Mouse (Mus musculus) MEL (cell line): Measurements from ENCODE around the gene Cmc1. TPM values are rescaled to one million over a fixed set of nuclear protein-coding genes. Genes with fewer than 3 reads are reported as not detected.

Experiments
- DNase-seq: peaks from one replicate; pipeline ENCODE4 v3.0.0; 2011; ENCODE audit warnings: low read depth, low spot score
- H3K27ac ChIP-seq: 2 replicates; pipeline ENCODE4 v1.5.1; 2012; ENCODE audit warnings: low read depth, mild to moderate bottlenecking, control low read depth, low read length, moderate library complexity; ENCODE audit not compliant: control insufficient read depth
- H3K27me3 ChIP-seq, 2 experiments: fragments of 150-350 bp in 1 of 2; sonication (generic) in 1 of 2; 2 replicates each; pipeline ENCODE4 v1.6.1; 2012; ENCODE audit warnings: low read length in 2 of 2, mild to moderate bottlenecking in 2 of 2, improper control_type of control experiment in 1 of 2, moderate library complexity in 1 of 2; ENCODE audit not compliant: insufficient read depth in 2 of 2, control insufficient read depth in 1 of 2
- H3K36me3 ChIP-seq, 2 experiments: 2 replicates each; pipeline ENCODE4 v1.6.1; 2012 to 2014; ENCODE audit warnings: low read length in 2 of 2, improper control_type of control experiment in 1 of 2, inconsistent platforms in 1 of 2, mild to moderate bottlenecking in 1 of 2; ENCODE audit not compliant: insufficient read depth in 2 of 2, control insufficient read depth in 1 of 2
- H3K4me1 ChIP-seq, 2 experiments: fragments of 150-350 bp in 1 of 2; sonication (generic) in 1 of 2; 2 replicates each; pipeline ENCODE4 v1.6.1; 2012; ENCODE audit warnings: low read length in 2 of 2, improper control_type of control experiment in 1 of 2, mild to moderate bottlenecking in 1 of 2; ENCODE audit not compliant: insufficient read depth in 2 of 2, control insufficient read depth in 1 of 2
- H3K4me3 ChIP-seq, 2 experiments: fragments of 150-350 bp in 1 of 2; sonication (generic) in 1 of 2; 2 replicates each; pipeline ENCODE4 v1.5.1; 2012; ENCODE audit warnings: low read depth in 2 of 2, low read length in 2 of 2, mild to moderate bottlenecking in 2 of 2, moderate library complexity in 2 of 2, control low read depth in 1 of 2, improper control_type of control experiment in 1 of 2; ENCODE audit not compliant: control insufficient read depth in 1 of 2, insufficient read depth in 1 of 2
- H3K79me2 ChIP-seq: 2 replicates; pipeline ENCODE4 v1.6.1; 2012; ENCODE audit warnings: mild to moderate bottlenecking, low read length, moderate library complexity; ENCODE audit not compliant: control insufficient read depth, poor library complexity, insufficient read depth
- H3K9ac ChIP-seq: 2 replicates; pipeline ENCODE4 v1.6.1; 2012; ENCODE audit warnings: low read depth, mild to moderate bottlenecking, control low read depth, low read length, moderate library complexity; ENCODE audit not compliant: control insufficient read depth, poor library complexity, severe bottlenecking
- H3K9me3 ChIP-seq: fragments of 150-350 bp; sonication (generic); replicated peaks from 2 replicates; pipeline ENCODE4 v1.6.1; 2012; ENCODE audit warnings: mild to moderate bottlenecking, low read length, improper control_type of control experiment, moderate library complexity; ENCODE audit not compliant: insufficient read depth
- CTCF ChIP-seq, 3 experiments: IDR thresholded peaks in 2 of 3; conservative IDR thresholded peaks in 1 of 3; 2 replicates each; pipeline ENCODE4 v1.5.1; 2011 to 2012; ENCODE audit warnings: low read length in 3 of 3, low read depth in 2 of 3, mild to moderate bottlenecking in 2 of 3, improper control_type of control experiment in 1 of 3, inconsistent platforms in 1 of 3, mixed read lengths in 1 of 3, moderate library complexity in 1 of 3; ENCODE audit not compliant: control insufficient read depth in 1 of 3, insufficient read depth in 1 of 3, poor library complexity in 1 of 3, severe bottlenecking in 1 of 3
- E2F4 ChIP-seq: IDR thresholded peaks from 2 replicates; pipeline ENCODE4 v1.6.1; 2011; ENCODE audit warnings: low read depth, low read length, improper control_type of control experiment, borderline replicate concordance
- EP300 ChIP-seq, 2 experiments: IDR thresholded peaks; 2 replicates each; pipeline ENCODE4 v1.6.1; 2011; ENCODE audit warnings: improper control_type of control experiment in 2 of 2, low read length in 2 of 2, low read depth in 1 of 2, mild to moderate bottlenecking in 1 of 2
- ETS1 ChIP-seq: IDR thresholded peaks from 2 replicates; pipeline ENCODE4 v1.6.1; 2012; ENCODE audit warnings: low read depth, mild to moderate bottlenecking, inconsistent platforms, low read length, improper control_type of control experiment, moderate library complexity
- GABPA ChIP-seq: IDR thresholded peaks from 2 replicates; pipeline ENCODE4 v1.6.1; 2012; ENCODE audit warnings: low read depth, mild to moderate bottlenecking, inconsistent platforms, low read length, improper control_type of control experiment, moderate library complexity
- GATA1 ChIP-seq: IDR thresholded peaks from 2 replicates; pipeline ENCODE4 v1.6.1; 2011; ENCODE audit warnings: low read depth, low read length, improper control_type of control experiment
- JUND ChIP-seq: IDR thresholded peaks from 2 replicates; pipeline ENCODE4 v1.6.1; 2011; ENCODE audit warnings: low read depth, mild to moderate bottlenecking, improper control_type of control experiment, low read length
- MAFK ChIP-seq: IDR thresholded peaks from 2 replicates; pipeline ENCODE4 v1.6.1; 2011; ENCODE audit warnings: low read depth, mild to moderate bottlenecking, low read length, improper control_type of control experiment, borderline replicate concordance
- MAX ChIP-seq: IDR thresholded peaks from 2 replicates; pipeline ENCODE4 v1.6.1; 2011; ENCODE audit warnings: low read length, improper control_type of control experiment
- MAZ ChIP-seq: IDR thresholded peaks from 2 replicates; pipeline ENCODE4 v1.6.1; 2012; ENCODE audit warnings: low read depth, mild to moderate bottlenecking, inconsistent platforms, low read length, improper control_type of control experiment
- MXI1 ChIP-seq: IDR thresholded peaks from 2 replicates; pipeline ENCODE4 v1.6.1; 2011; ENCODE audit warnings: mild to moderate bottlenecking, low read depth, low read length, improper control_type of control experiment
- MYB ChIP-seq: IDR thresholded peaks from 2 replicates; pipeline ENCODE4 v1.6.1; 2011; ENCODE audit warnings: mild to moderate bottlenecking, low read depth, low read length, improper control_type of control experiment
- MYC ChIP-seq: IDR thresholded peaks from 2 replicates; pipeline ENCODE4 v1.6.1; 2011; ENCODE audit warnings: low read depth, mild to moderate bottlenecking, low read length, improper control_type of control experiment, moderate library complexity
- RAD21 ChIP-seq: IDR thresholded peaks from 2 replicates; pipeline ENCODE4 v1.6.1; 2011; ENCODE audit warnings: mild to moderate bottlenecking, low read depth, low read length, improper control_type of control experiment
- RCOR1 ChIP-seq: IDR thresholded peaks from 2 replicates; pipeline ENCODE4 v1.6.1; 2012; ENCODE audit warnings: low read depth, mild to moderate bottlenecking, inconsistent platforms, low read length, improper control_type of control experiment
- SIN3A ChIP-seq: IDR thresholded peaks from 2 replicates; pipeline ENCODE4 v1.6.1; 2012; ENCODE audit warnings: low read length, improper control_type of control experiment, inconsistent platforms
- SMC3 ChIP-seq: IDR thresholded peaks from 2 replicates; pipeline ENCODE4 v1.6.1; 2011; ENCODE audit warnings: low read depth, low read length, improper control_type of control experiment
- TCF12 ChIP-seq: IDR thresholded peaks from 2 replicates; pipeline ENCODE4 v1.6.1; 2014; ENCODE audit warnings: low read depth, mild to moderate bottlenecking, inconsistent platforms, low read length, improper control_type of control experiment, moderate library complexity
- USF1 ChIP-seq: IDR thresholded peaks from 2 replicates; pipeline ENCODE4 v1.6.1; 2014; ENCODE audit warnings: low read depth, mild to moderate bottlenecking, inconsistent platforms, low read length, improper control_type of control experiment, moderate library complexity
- ZC3H11A ChIP-seq: IDR thresholded peaks from 2 replicates; pipeline ENCODE4 v1.6.1; 2012; ENCODE audit warnings: low read depth, mild to moderate bottlenecking, inconsistent platforms, low read length, improper control_type of control experiment
- ZMIZ1 ChIP-seq: IDR thresholded peaks from 2 replicates; pipeline ENCODE4 v1.6.1; 2012; ENCODE audit warnings: low read depth, mild to moderate bottlenecking, inconsistent platforms, low read length, improper control_type of control experiment, moderate library complexity
- ZNF384 ChIP-seq: IDR thresholded peaks from 2 replicates; pipeline ENCODE4 v1.6.1; 2012; ENCODE audit warnings: low read depth, mild to moderate bottlenecking, inconsistent platforms, low read length, improper control_type of control experiment
- polyA plus RNA-seq, 2 experiments: library from polyadenylated mRNA; stranded (reverse) in 1 of 2; unstranded in 1 of 2; fragments of >175 nt in 1 of 2; fragments of >200 nt in 1 of 2; gene quantifications; 2 replicates each; pipeline versions ENCODE4 v1.2.1 to v1.2.4; 2012; ENCODE audit warnings: low replicate concordance in 2 of 2, low read depth in 1 of 2; ENCODE audit not compliant: insufficient read length in 2 of 2, insufficient read depth in 1 of 2, missing spikeins in 1 of 2
- total RNA-seq: library from RNA; depleted of rRNA; stranded (reverse); fragments of 300-350 nt; gene quantifications from 2 replicates; pipeline ENCODE4 v1.2.3, GENCODE M21; 2012

The Cmc1 gene
- total and polyA plus RNA-seq, 3 experiments, result 35.9 to 36.0 TPM; not detected in 1

GRCm38 (mm10) chr9:118029490-118029889 is 120.5 kb downstream of the Cmc1 start:
- Histone ChIP-seq H3K27me3 (no peaks in the 10 kb centered on the region), H3K4me3 (no peak overlapping the region; a peak in 1 of 4 replicates), H3K4me1 (peaks cover 9 to 14% of the 10 kb centered on the region in 2 experiments), H3K27ac (peak overlapping the region; percentile 7; the same call in 1 of the 2 replicates), H3K79me2 (no peaks in the 10 kb centered on the region), H3K36me3 (peaks cover 0 to 21% of the 10 kb centered on the region in 2 experiments; a peak in 2 of 4 replicates), H3K9ac (no peak overlapping the region), H3K9me3 (no peaks in the 10 kb centered on the region)
- TF ChIP-seq ZMIZ1 (no peak), E2F4 (no peak), ETS1 (peak; percentile 44; the same call in 1 of the 2 replicates), MAZ (no peak), TCF12 (0 out of 2 replicates have a peak, but pooled peaks have one; percentile 31), MYB (0 out of 2 replicates have a peak, but pooled peaks have one; percentile 20), RCOR1 (peak; percentile 22; the same call in 1 of the 2 replicates), USF1 (no peak), CTCF (IDR thresholded peaks at IDR 0.05 in 2 of 3, conservative IDR thresholded peaks at IDR 0.05 in 1 of 3; ENCODE audit: control insufficient read depth in 1 of 3, insufficient read depth in 1 of 3, low read depth in 2 of 3, low read length in 3 of 3, poor library complexity in 1 of 3, severe bottlenecking in 1 of 3) (peak in 2 of 3 experiments; percentile 41 to 53; a peak in 4 of 6 replicates), SIN3A (peak; percentile 30; the same call in 1 of the 2 replicates), GATA1 (peak; percentile 48; the same call in 1 of the 2 replicates), MAX (no peak), ZC3H11A (peak; percentile 30), JUND (no peak), ZNF384 (peak; percentile 65), SMC3 (peak; percentile 55), EP300 (IDR thresholded peaks at IDR 0.05; ENCODE audit: low read depth in 1 of 2, low read length in 2 of 2) (peak; percentile 44 to 47; a peak in 3 of 4 replicates), MXI1 (0 out of 2 replicates have a peak, but pooled peaks have one; percentile 36), MYC (0 out of 2 replicates have a peak, but pooled peaks have one; percentile 23), RAD21 (peak; percentile 48)
- DNase-seq, result peak; percentile 58

GRCm38 (mm10) chr9:118024966-118025365 is 125.0 kb downstream of the Cmc1 start:
- Histone ChIP-seq H3K79me2 (no peaks in the 10 kb centered on the region), H3K27me3 (no peaks in the 10 kb centered on the region), H3K9me3 (no peaks in the 10 kb centered on the region)
- TF ChIP-seq GATA1 (peak; percentile 36; the same call in 1 of the 2 replicates), EP300 (IDR thresholded peaks at IDR 0.05; ENCODE audit: low read depth in 1 of 2, low read length in 2 of 2) (0 out of 4 replicates have a peak, but pooled peaks have one; percentile 8 to 19), ETS1 (0 out of 2 replicates have a peak, but pooled peaks have one; percentile 21), GABPA (no peak), MAFK (peak; percentile 72; the same call in 1 of the 2 replicates)
- TF ChIP-seq, all 39 proteins: peak for 4
- Histone ChIP-seq H3K4me1 (peaks cover 2 to 4% of the 10 kb centered on the region in 2 experiments), H3K36me3 (peaks cover 0 to 10% of the 10 kb centered on the region in 2 experiments; a peak in 2 of 4 replicates), H3K27ac (no peak overlapping the region), H3K4me3 (no peak overlapping the region), H3K9ac (no peak overlapping the region)
- no peak for DNase-seq
